Mouse (Mus musculus) bone marrow, adult 2 months (tissue): ENCODE data around the gene Sema3d.

Experiments used
- CTCF ChIP-seq: fragments of 200-500 bp; IDR thresholded peaks from 2 replicates; pipeline ENCODE4 v1.5.1; 2011; ENCODE audit warnings: low read length, control low read depth; ENCODE audit not compliant: control insufficient read depth, insufficient read depth
- POLR2A ChIP-seq: fragments of 200-500 bp; IDR thresholded peaks from 2 replicates; pipeline ENCODE4 v1.6.1; 2011; ENCODE audit warnings: low read depth, mild to moderate bottlenecking, control low read depth, low read length, borderline replicate concordance; ENCODE audit not compliant: control insufficient read depth

- TF ChIP-seq CTCF, result no peak
- TF ChIP-seq POLR2A, result no peak
These were observed 145.4 kb downstream of the Sema3d start for GRCm38 (mm10) chr5:12528596-12528995.
